Mouse (Mus musculus) cerebellum, adult 2 months (tissue): ENCODE data around the gene Ptprcap. TPM values are rescaled to one million over a fixed set of nuclear protein-coding genes. Genes with fewer than 3 reads are reported as not detected.

Experiments used
- DNase-seq, 2 experiments: peaks; one replicate each; pipeline ENCODE4 v3.0.0; 2021
- H3K27ac ChIP-seq: fragments of 200-500 bp; 2 replicates; pipeline ENCODE4 v1.5.1; 2012; ENCODE audit warnings: low read length, control low read depth, inconsistent platforms; ENCODE audit not compliant: insufficient read depth
- H3K27me3 ChIP-seq: fragments of 200-500 bp; 2 replicates; pipeline ENCODE4 v1.6.1; 2012; ENCODE audit warnings: inconsistent platforms, mild to moderate bottlenecking, low read length, moderate library complexity; ENCODE audit not compliant: control insufficient read depth, insufficient read depth
- H3K4me1 ChIP-seq: fragments of 200-500 bp; 2 replicates; pipeline ENCODE4 v1.6.1; 2011; ENCODE audit warnings: low read length; ENCODE audit not compliant: control insufficient read depth, insufficient read depth
- H3K4me3 ChIP-seq: fragments of 200-500 bp; replicated peaks from 2 replicates; pipeline ENCODE3; 2011; ENCODE audit warnings: mild to moderate bottlenecking, low read depth, low read length, control low read depth; ENCODE audit not compliant: insufficient read depth
- CTCF ChIP-seq: fragments of 200-500 bp; IDR thresholded peaks from 2 replicates; pipeline ENCODE4 v1.5.1; 2011; ENCODE audit warnings: low read depth, mild to moderate bottlenecking, control low read depth, low read length, moderate library complexity, borderline replicate concordance; ENCODE audit not compliant: insufficient read depth
- POLR2A ChIP-seq: fragments of 200-500 bp; IDR thresholded peaks from 2 replicates; pipeline ENCODE4 v1.6.1; 2011; ENCODE audit warnings: low read length, control low read depth, borderline replicate concordance; ENCODE audit not compliant: insufficient read depth
- WGBS: fragments of 180-500 bp; shearing (Covaris S2); methylation state at CpG from one replicate; pipeline ENCODE4 v1.1.7; 2018; 5-methylcytosine and 5-hydroxymethylcytosine counted together
- polyA plus RNA-seq: library from polyadenylated mRNA; depleted of rRNA; stranded (reverse); fragments of >200 nt; gene quantifications from 2 replicates; pipeline ENCODE4 v1.2.3, GENCODE M21; 2012

Ptprcap gene
- polyA plus RNA-seq, 1 experiment = 0.98 TPM

GRCm38 (mm10) chr19:4191528-4192250, 38.3 kb downstream of the Ptprcap start, which contains the start of gene Ppp1ca:
TSS of gene Ppp1ca (plus strand) at chr19:4192065.
- Histone ChIP-seq H3K27ac (peak within 1 kb of the TSS; percentile 49), H3K4me3 (peak within 1 kb of the TSS; percentile 95), H3K4me1 (peaks cover 33% of the 10 kb centered on the region), H3K27me3 (no peaks in the 10 kb centered on the region)
- 3% methylated on average over 38 of the region's 47 CpGs for WGBS
- peak; percentile 94 to 95 for DNase-seq
- TF ChIP-seq POLR2A = peak; percentile 76
- TF ChIP-seq CTCF = peak; percentile 60; the same call in 1 of the 2 replicates

GRCm38 (mm10) chr19:4192251-4192985, 39.0 kb downstream of the Ptprcap start:
- Histone ChIP-seq H3K27me3 (no peaks in the 10 kb centered on the region), H3K4me1 (peaks cover 38% of the 10 kb centered on the region), H3K27ac (peak overlapping the region; percentile 49), H3K4me3 (peak overlapping the region; percentile 95)
- TF ChIP-seq CTCF (no peak), POLR2A (no peak)
- under 1% methylated on average over 52 of the region's 52 CpGs for WGBS
- no peak for DNase-seq

- Histone ChIP-seq H3K4me1 (peaks cover 40% of the 10 kb centered on the region), H3K27me3 (no peaks in the 10 kb centered on the region), H3K4me3 (peak overlapping the region; percentile 95), H3K27ac (peak overlapping the region; percentile 49; the same call in 1 of the 2 replicates)
- 8% methylated on average over 6 of the region's 6 CpGs for WGBS
- DNase-seq = no peak
- TF ChIP-seq POLR2A (no peak), CTCF (no peak)
Measured at GRCm38 (mm10) chr19:4193129-4193528, 39.7 kb downstream of the Ptprcap start.

- WGBS = 34% methylated on average over 8 of the region's 8 CpGs
- TF ChIP-seq CTCF (no peak), POLR2A (no peak)
- DNase-seq = no peak
- H3K27me3 ChIP-seq = no peaks in the 10 kb centered on the region
- H3K4me3 ChIP-seq = no peak overlapping the region
- H3K27ac ChIP-seq = peak overlapping the region; percentile 13; the same call in 1 of the 2 replicates
- H3K4me1 ChIP-seq = peaks cover 40% of the 10 kb centered on the region
Measured at GRCm38 (mm10) chr19:4194021-4194724, 40.8 kb downstream of the Ptprcap start.

- Histone ChIP-seq H3K27me3 (no peaks in the 10 kb centered on the region), H3K4me3 (no peak overlapping the region), H3K27ac (peak overlapping the region; percentile 77), H3K4me1 (peaks cover 40% of the 10 kb centered on the region)
- WGBS = 9% methylated on average over 12 of the region's 12 CpGs
- peak; percentile 89 to 91 for DNase-seq
- TF ChIP-seq POLR2A (no peak), CTCF (no peak)
Measured at GRCm38 (mm10) chr19:4194776-4195650, 41.6 kb downstream of the Ptprcap start.

- Histone ChIP-seq H3K27me3 (no peaks in the 10 kb centered on the region), H3K4me3 (no peak overlapping the region), H3K4me1 (peaks cover 47% of the 10 kb centered on the region), H3K27ac (peak overlapping the region; percentile 44)
- TF ChIP-seq POLR2A (no peak), CTCF (no peak)
- WGBS = 22% methylated on average over 2 of the region's 2 CpGs
- no peak for DNase-seq
Measured at GRCm38 (mm10) chr19:4196048-4196447, 42.6 kb downstream of the Ptprcap start.

GRCm38 (mm10) chr19:4196548-4196947, 43.1 kb downstream of the Ptprcap start:
- peaks cover 47% of the 10 kb centered on the region for H3K4me1 ChIP-seq
- no peaks in the 10 kb centered on the region for H3K27me3 ChIP-seq
- peak overlapping the region; percentile 35; the same call in 1 of the 2 replicates for H3K27ac ChIP-seq
- TF ChIP-seq POLR2A (no peak), CTCF (no peak)
- DNase-seq = no peak
- H3K4me3 ChIP-seq = no peak overlapping the region
- 18% methylated on average over 5 of the region's 5 CpGs for WGBS
